Mouse (Mus musculus) forebrain, embryonic 11.5 days (tissue): ENCODE data around the gene Cacna2d3. TPM values are rescaled to one million over a fixed set of nuclear protein-coding genes. Genes with fewer than 3 reads are reported as not detected.

Experiments
- ATAC-seq: fragments of 200-750 bp; cut with Nextera tagmentation; replicated peaks from 2 replicates; pipeline ENCODE4 v1.8.0; 2017; ENCODE audit warnings: moderate TSS enrichment; ENCODE audit not compliant: low FRiP score
- DNase-seq: peaks from one replicate; pipeline ENCODE4 v3.0.0-alpha.2; 2017; ENCODE audit warnings: low spot score
- H3K27ac ChIP-seq: fragments of 300-500 bp; sonication (generic); 2 replicates; pipeline ENCODE4 v1.5.1; 2014; ENCODE audit warnings: low read depth, low read length
- H3K27me3 ChIP-seq: fragments of 300-500 bp; sonication (generic); 2 replicates; pipeline ENCODE4 v1.6.1; 2014; ENCODE audit warnings: mild to moderate bottlenecking, low read length, mixed read lengths; ENCODE audit not compliant: control insufficient read depth, insufficient read depth
- H3K36me3 ChIP-seq: fragments of 300-500 bp; sonication (generic); 2 replicates; pipeline ENCODE4 v1.6.1; 2014; ENCODE audit warnings: mild to moderate bottlenecking, low read length, moderate library complexity, mixed read lengths; ENCODE audit not compliant: control insufficient read depth, insufficient read depth
- H3K4me1 ChIP-seq: fragments of 300-500 bp; sonication (generic); replicated peaks from 2 replicates; pipeline ENCODE4 v1.6.1; 2014; ENCODE audit warnings: low read length, mixed read lengths; ENCODE audit not compliant: control insufficient read depth, insufficient read depth
- H3K4me2 ChIP-seq: fragments of 300-500 bp; sonication (generic); 2 replicates; pipeline ENCODE4 v1.6.1; 2014; ENCODE audit warnings: low read depth, mild to moderate bottlenecking, low read length, moderate library complexity, mixed read lengths; ENCODE audit not compliant: severe bottlenecking
- H3K4me3 ChIP-seq: fragments of 300-500 bp; sonication (generic); 2 replicates; pipeline ENCODE4 v1.5.1; 2014; ENCODE audit warnings: low read depth, low read length
- H3K9ac ChIP-seq: fragments of 300-500 bp; sonication (generic); 2 replicates; pipeline ENCODE4 v1.6.1; 2014; ENCODE audit warnings: low read length
- H3K9me3 ChIP-seq: fragments of 300-500 bp; sonication (generic); 2 replicates; pipeline ENCODE4 v1.6.1; 2016; ENCODE audit warnings: low read length, mixed read lengths; ENCODE audit not compliant: control insufficient read depth
- WGBS: fragments of 180-500 bp; shearing (Covaris S2); extraction: QIAGEN DNeasy Blood & Tissue Kit; methylation state at CpG from one replicate; pipeline ENCODE4 v1.1.7; 2014; 5-methylcytosine and 5-hydroxymethylcytosine counted together
- polyA plus RNA-seq: library from polyadenylated mRNA; unstranded; fragments of >200 nt; fragmentation: Nextera tagmentation; extraction: Ambion mirVana; gene quantifications from 2 replicates; pipeline ENCODE4 v1.2.1, GENCODE M21; 2014

Cacna2d3 gene
- polyA plus RNA-seq, 1 experiment from 2014 or later, result 4.5 TPM

DNA sequence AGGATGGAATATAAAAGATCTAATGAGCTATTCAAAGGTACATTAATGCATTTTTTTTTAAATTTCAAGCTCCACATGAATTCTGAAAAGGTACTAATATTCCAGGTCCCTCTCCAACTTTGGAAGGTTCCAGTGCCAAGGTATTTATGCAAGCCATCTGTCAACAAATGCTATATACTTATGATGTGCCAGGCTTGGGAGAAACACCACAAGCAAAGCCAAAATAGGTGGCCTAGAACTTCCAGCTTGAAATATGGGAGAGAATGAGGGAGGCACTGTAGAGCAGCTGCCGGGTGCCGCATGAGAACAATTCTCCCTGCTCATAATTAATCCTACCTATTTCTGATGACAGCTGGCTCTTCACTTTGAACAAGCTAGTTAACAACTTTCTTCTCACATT lies 860.5 kb downstream of the Cacna2d3 start:
- Histone ChIP-seq H3K27ac (no peak overlapping the region), H3K27me3 (no peaks in the 10 kb centered on the region), H3K9me3 (no peaks in the 10 kb centered on the region), H3K4me3 (no peak overlapping the region), H3K4me2 (no peak overlapping the region), H3K36me3 (no peaks in the 10 kb centered on the region), H3K4me1 (0 out of 2 replicates have a peak, but pooled peaks cover 5% of the 10 kb centered on the region), H3K9ac (no peak overlapping the region)
- 85% methylated on average over 2 of the region's 2 CpGs for WGBS
- ATAC-seq (no peak), DNase-seq (no peak)

Other genes starting within 250 kb of the Cacna2d3 start
- 230 and 249 TPM in 2 replicates for gene Selenok, start 246.4 kb upstream of the Cacna2d3 start, polyA plus RNA-seq